Mouse (Mus musculus): ENCODE data around the gene Bhlhe40. TPM values are rescaled to one million over a fixed set of nuclear protein-coding genes. Genes with fewer than 3 reads are reported as not detected.

Bhlhe40 gene
- total and polyA plus RNA-seq, 3 experiments: 0.48 to 0.76 TPM; not detected in 1

- no peaks in the 10 kb centered on the region for H3K9me3 ChIP-seq (replicated peaks)
- no peaks in the 10 kb centered on the region for H3K4me1 ChIP-seq (ENCODE audit: insufficient read depth, low read depth, low read length)
- no peaks in the 10 kb centered on the region for H3K36me3 ChIP-seq (replicated peaks)
- H3K27me3 ChIP-seq (ENCODE audit: insufficient read depth, low read length): 0 out of 2 replicates have a peak, but pooled peaks cover 3% of the 10 kb centered on the region
- TF ChIP-seq POLR2AphosphoS5 (IDR thresholded peaks at IDR 0.05; ENCODE audit: insufficient replicate concordance, low read depth, low read length): no peak
- TF ChIP-seq CTCF (IDR thresholded peaks at IDR 0.05; ENCODE audit: low read depth, low read length): no peak
- TF ChIP-seq TAL1 (conservative IDR thresholded peaks at IDR 0.05; ENCODE audit: low read depth, low read length): no peak
- TF ChIP-seq GATA1 (IDR thresholded peaks at IDR 0.05; ENCODE audit: borderline replicate concordance, low read length): no peak
- no peak for TF ChIP-seq GATA2 (IDR thresholded peaks at IDR 0.05; ENCODE audit: borderline replicate concordance, low read depth, low read length)
- ATAC-seq (ENCODE audit: extremely low read depth, insufficient number of reproducible peaks, low FRiP score, poor library complexity, severe bottlenecking): no peak
- no peak overlapping the region for H3K4me3 ChIP-seq (ENCODE audit: low read depth, low read length)
- no peak for DNase-seq (ENCODE audit: low spot score)
These were observed 20.7 kb downstream of the Bhlhe40 start for GRCm38 (mm10) chr6:108681084-108681483.

DNA sequence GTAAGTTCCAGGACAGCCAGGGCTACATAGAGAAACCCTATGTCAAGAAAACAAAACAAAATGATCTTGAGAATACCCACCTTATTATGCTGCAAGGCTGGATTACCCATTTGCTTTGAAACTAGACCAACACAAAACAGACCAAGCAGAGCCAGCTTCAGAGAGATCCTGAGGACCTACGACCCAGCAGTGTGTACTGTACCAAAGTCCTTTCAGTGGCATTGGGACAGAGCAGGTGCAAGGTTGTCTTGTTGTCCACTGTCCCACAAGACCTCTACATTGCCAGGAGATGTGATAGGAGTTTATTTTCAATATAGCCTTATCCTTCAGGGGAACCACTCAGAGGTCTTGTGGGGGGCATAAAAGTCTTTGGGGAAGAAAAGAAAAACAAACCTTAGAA, 22.7 kb downstream of the Bhlhe40 start:
- DNase-seq (ENCODE audit: low spot score) (no peak), ATAC-seq (ENCODE audit: extremely low read depth, insufficient number of reproducible peaks, low FRiP score, poor library complexity, severe bottlenecking) (no peak)
- H3K4me3 ChIP-seq (ENCODE audit: low read depth, low read length): no peak overlapping the region
- TF ChIP-seq GATA2 (IDR thresholded peaks at IDR 0.05; ENCODE audit: borderline replicate concordance, low read depth, low read length) (no peak), GATA1 (IDR thresholded peaks at IDR 0.05; ENCODE audit: borderline replicate concordance, low read length) (no peak), POLR2AphosphoS5 (IDR thresholded peaks at IDR 0.05; ENCODE audit: insufficient replicate concordance, low read depth, low read length) (no peak), TAL1 (conservative IDR thresholded peaks at IDR 0.05; ENCODE audit: low read depth, low read length) (no peak), CTCF (IDR thresholded peaks at IDR 0.05; ENCODE audit: low read depth, low read length) (no peak)
- no peaks in the 10 kb centered on the region for H3K4me1 ChIP-seq (ENCODE audit: insufficient read depth, low read depth, low read length)
- no peaks in the 10 kb centered on the region for H3K9me3 ChIP-seq (replicated peaks)
- H3K27me3 ChIP-seq (ENCODE audit: insufficient read depth, low read length): 0 out of 2 replicates have a peak, but pooled peaks cover 3% of the 10 kb centered on the region
- no peaks in the 10 kb centered on the region for H3K36me3 ChIP-seq (replicated peaks)

DNA sequence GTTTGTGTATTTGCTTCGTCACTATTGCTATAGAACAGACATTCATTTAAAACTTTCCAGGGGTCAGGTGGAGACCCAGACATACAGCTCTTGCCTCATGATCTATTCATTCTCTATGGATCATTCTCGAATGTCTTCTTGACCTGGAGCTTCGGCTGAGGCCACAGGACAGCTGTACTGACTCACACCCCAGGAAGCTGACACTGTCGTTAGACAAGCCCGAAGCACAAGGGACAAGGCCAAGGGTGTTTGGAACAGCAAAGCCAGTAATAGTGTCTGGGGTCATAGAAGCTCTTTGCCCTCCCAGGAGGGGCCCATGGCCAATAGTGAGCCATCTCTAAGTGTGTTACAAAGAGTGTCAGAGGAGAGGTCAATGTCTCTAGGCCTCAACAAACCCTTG, 24.0 kb downstream of the Bhlhe40 start:
- no peaks in the 10 kb centered on the region; the same call in 1 of the 2 replicates for H3K4me1 ChIP-seq (ENCODE audit: insufficient read depth, low read depth, low read length)
- H3K9me3 ChIP-seq (replicated peaks): no peaks in the 10 kb centered on the region
- 0 out of 2 replicates have a peak, but pooled peaks cover 3% of the 10 kb centered on the region for H3K27me3 ChIP-seq (ENCODE audit: insufficient read depth, low read length)
- TF ChIP-seq TAL1 (conservative IDR thresholded peaks at IDR 0.05; ENCODE audit: low read depth, low read length) (no peak), GATA1 (IDR thresholded peaks at IDR 0.05; ENCODE audit: borderline replicate concordance, low read length) (no peak), POLR2AphosphoS5 (IDR thresholded peaks at IDR 0.05; ENCODE audit: insufficient replicate concordance, low read depth, low read length) (no peak), CTCF (IDR thresholded peaks at IDR 0.05; ENCODE audit: low read depth, low read length) (no peak), GATA2 (IDR thresholded peaks at IDR 0.05; ENCODE audit: borderline replicate concordance, low read depth, low read length) (no peak)
- H3K36me3 ChIP-seq (replicated peaks): no peaks in the 10 kb centered on the region
- no peak overlapping the region for H3K4me3 ChIP-seq (ENCODE audit: low read depth, low read length)
- DNase-seq (ENCODE audit: low spot score) (no peak), ATAC-seq (ENCODE audit: extremely low read depth, insufficient number of reproducible peaks, low FRiP score, poor library complexity, severe bottlenecking) (no peak)

DNA sequence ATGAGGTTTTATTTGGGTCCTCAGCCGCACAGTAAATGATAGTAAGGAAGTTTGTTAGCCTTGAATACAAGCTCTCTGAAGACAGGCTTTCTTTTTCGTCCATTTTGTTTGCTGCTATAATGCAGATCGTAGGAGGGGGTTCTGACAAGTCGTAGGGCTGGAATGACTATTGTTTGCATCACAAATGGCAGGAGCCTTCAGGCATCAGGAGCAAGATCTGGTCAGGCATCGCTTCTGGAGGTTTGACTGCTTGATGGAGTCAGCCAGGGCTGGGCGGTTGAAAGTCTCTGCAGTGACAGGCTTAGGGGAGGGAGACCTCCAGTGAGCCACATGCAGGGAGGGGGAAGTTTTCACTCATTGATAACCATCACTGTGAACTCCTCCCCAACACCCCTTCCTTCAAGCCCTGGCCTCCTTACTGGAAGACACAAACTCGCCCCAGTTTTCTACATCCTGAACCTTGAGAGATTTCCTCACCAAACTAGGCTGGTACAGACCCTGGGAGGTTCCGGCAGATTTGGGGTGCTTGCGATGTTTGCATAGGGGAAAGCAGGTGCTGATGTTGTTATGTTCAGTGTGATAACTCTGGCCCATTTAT, 25.4 kb downstream of the Bhlhe40 start:
- Histone ChIP-seq H3K4me1 (ENCODE audit: insufficient read depth, low read depth, low read length) (no peaks in the 10 kb centered on the region; the same call in 1 of the 2 replicates), H3K27me3 (ENCODE audit: insufficient read depth, low read length) (0 out of 2 replicates have a peak, but pooled peaks cover 3% of the 10 kb centered on the region), H3K9me3 (replicated peaks) (no peaks in the 10 kb centered on the region), H3K36me3 (replicated peaks) (no peaks in the 10 kb centered on the region), H3K4me3 (ENCODE audit: low read depth, low read length) (no peak overlapping the region)
- DNase-seq (ENCODE audit: low spot score): no peak
- no peak for ATAC-seq (ENCODE audit: extremely low read depth, insufficient number of reproducible peaks, low FRiP score, poor library complexity, severe bottlenecking)
- TF ChIP-seq GATA1 (IDR thresholded peaks at IDR 0.05; ENCODE audit: borderline replicate concordance, low read length) (no peak), GATA2 (IDR thresholded peaks at IDR 0.05; ENCODE audit: borderline replicate concordance, low read depth, low read length) (no peak), TAL1 (conservative IDR thresholded peaks at IDR 0.05; ENCODE audit: low read depth, low read length) (no peak), POLR2AphosphoS5 (IDR thresholded peaks at IDR 0.05; ENCODE audit: insufficient replicate concordance, low read depth, low read length) (no peak)

- ATAC-seq (ENCODE audit: extremely low read depth, insufficient number of reproducible peaks, low FRiP score, poor library complexity, severe bottlenecking) (no peak), DNase-seq (ENCODE audit: low spot score) (no peak)
- H3K4me1 ChIP-seq (ENCODE audit: insufficient read depth, low read depth, low read length): no peaks in the 10 kb centered on the region; the same call in 1 of the 2 replicates
- no peaks in the 10 kb centered on the region for H3K9me3 ChIP-seq (replicated peaks)
- H3K36me3 ChIP-seq (replicated peaks): no peaks in the 10 kb centered on the region
- H3K27me3 ChIP-seq (ENCODE audit: insufficient read depth, low read length): 0 out of 2 replicates have a peak, but pooled peaks cover 3% of the 10 kb centered on the region
- no peak overlapping the region for H3K4me3 ChIP-seq (ENCODE audit: low read depth, low read length)
- TF ChIP-seq POLR2AphosphoS5 (IDR thresholded peaks at IDR 0.05; ENCODE audit: insufficient replicate concordance, low read depth, low read length) (no peak), TAL1 (conservative IDR thresholded peaks at IDR 0.05; ENCODE audit: low read depth, low read length) (no peak), GATA2 (IDR thresholded peaks at IDR 0.05; ENCODE audit: borderline replicate concordance, low read depth, low read length) (no peak), GATA1 (IDR thresholded peaks at IDR 0.05; ENCODE audit: borderline replicate concordance, low read length) (no peak), CTCF (IDR thresholded peaks at IDR 0.05; ENCODE audit: low read depth, low read length) (no peak)
These were observed 26.5 kb downstream of the Bhlhe40 start for GRCm38 (mm10) chr6:108686930-108687329.

GRCm38 (mm10) chr6:108688344-108688743, 27.9 kb downstream of the Bhlhe40 start:
- H3K9me3 ChIP-seq (replicated peaks): no peaks in the 10 kb centered on the region
- ATAC-seq (ENCODE audit: extremely low read depth, insufficient number of reproducible peaks, low FRiP score, poor library complexity, severe bottlenecking): no peak
- H3K36me3 ChIP-seq (replicated peaks): no peaks in the 10 kb centered on the region
- no peaks in the 10 kb centered on the region; the same call in 1 of the 2 replicates for H3K4me1 ChIP-seq (ENCODE audit: insufficient read depth, low read depth, low read length)
- TF ChIP-seq TAL1 (conservative IDR thresholded peaks at IDR 0.05; ENCODE audit: low read depth, low read length) (no peak), GATA1 (IDR thresholded peaks at IDR 0.05; ENCODE audit: borderline replicate concordance, low read length) (no peak), GATA2 (IDR thresholded peaks at IDR 0.05; ENCODE audit: borderline replicate concordance, low read depth, low read length) (no peak)
- no peak for DNase-seq (ENCODE audit: low spot score)
- 0 out of 2 replicates have a peak, but pooled peaks cover 3% of the 10 kb centered on the region for H3K27me3 ChIP-seq (ENCODE audit: insufficient read depth, low read length)
- no peak overlapping the region for H3K4me3 ChIP-seq (ENCODE audit: low read depth, low read length)

All from G1E (cell line).